Mouse (Mus musculus) liver, embryonic 13.5 days (tissue): ENCODE measurements around the gene Ccdc125. TPM values are rescaled to one million over a fixed set of nuclear protein-coding genes. Genes with fewer than 3 reads are reported as not detected.
A peak's percentile ranks its signal among the peaks of the same experiment; 100 is the strongest.
"Not testable (repeated sequence)": the region's sequence is repeated elsewhere in the genome, so short reads cannot be mapped to it uniquely, and the experiment has no call there.

Experiments used
- ATAC-seq: fragments of 200-750 bp; cut with Nextera tagmentation; 2 replicates; pipeline ENCODE4 v1.8.0; 2017; ENCODE audit warnings: low read depth, mild to moderate bottlenecking, moderate number of reproducible peaks, moderate library complexity
- DNase-seq: peaks from one replicate; pipeline ENCODE4 v3.0.0; 2022
- H3K27ac ChIP-seq: fragments of 300-500 bp; sonication (generic); 2 replicates; pipeline ENCODE4 v1.5.1; 2015; ENCODE audit warnings: moderate library complexity, mild to moderate bottlenecking, inconsistent platforms
- H3K27me3 ChIP-seq: fragments of 300-500 bp; sonication (generic); 2 replicates; pipeline ENCODE4 v1.6.1; 2015; ENCODE audit warnings: mild to moderate bottlenecking, inconsistent platforms
- H3K36me3 ChIP-seq: fragments of 300-500 bp; sonication (generic); 2 replicates; pipeline ENCODE4 v1.6.1; 2015; ENCODE audit warnings: mild to moderate bottlenecking, inconsistent platforms
- H3K4me1 ChIP-seq: fragments of 300-500 bp; sonication (generic); replicated peaks from 2 replicates; pipeline ENCODE4 v1.6.1; 2015; ENCODE audit warnings: inconsistent platforms
- H3K4me2 ChIP-seq: fragments of 300-500 bp; sonication (generic); 2 replicates; pipeline ENCODE4 v1.6.1; 2015; ENCODE audit warnings: inconsistent platforms, mild to moderate bottlenecking, moderate library complexity
- H3K4me3 ChIP-seq: fragments of 300-500 bp; sonication (generic); replicated peaks from 2 replicates; pipeline ENCODE4 v1.5.1; 2015; ENCODE audit warnings: mild to moderate bottlenecking, inconsistent platforms
- H3K9ac ChIP-seq: fragments of 300-500 bp; sonication (generic); 2 replicates; pipeline ENCODE4 v1.6.1; 2015; ENCODE audit warnings: mild to moderate bottlenecking, inconsistent platforms
- H3K9me3 ChIP-seq: fragments of 300-500 bp; sonication (generic); replicated peaks from 2 replicates; pipeline ENCODE4 v1.6.1; 2016; ENCODE audit warnings: inconsistent platforms
- WGBS: fragments of 180-500 bp; shearing (Covaris S2); methylation state at CpG from one replicate; pipeline ENCODE4 v1.1.7; 2015; ENCODE audit not compliant: insufficient replicate concordance; 5-methylcytosine and 5-hydroxymethylcytosine counted together
- polyA plus RNA-seq: library from polyadenylated mRNA; unstranded; fragments of >200 nt; fragmentation: Nextera tagmentation; extraction: Ambion mirVana; gene quantifications from 2 replicates; pipeline ENCODE4 v1.2.1, GENCODE M21; 2015

The Ccdc125 gene
- polyA plus RNA-seq, 1 experiment from 2014 or later: 5.3 TPM

GRCm38 (mm10) chr13:100724051-100724754 is 54.7 kb downstream of the Ccdc125 start:
- WGBS: 79% methylated on average over 7 of the region's 7 CpGs
- Histone ChIP-seq H3K9me3 (no peaks in the 10 kb centered on the region), H3K4me1 (peaks cover 53% of the 10 kb centered on the region), H3K9ac (no peak overlapping the region), H3K27me3 (no peaks in the 10 kb centered on the region), H3K4me2 (no peak overlapping the region), H3K4me3 (no peak overlapping the region), H3K36me3 (peaks cover 63% of the 10 kb centered on the region), H3K27ac (no peak overlapping the region)
- no peak for DNase-seq
- ATAC-seq: no peak

GRCm38 (mm10) chr13:100725194-100725593 is 55.7 kb downstream of the Ccdc125 start:
- H3K9ac ChIP-seq: peak overlapping the region; percentile 50; the same call in 1 of the 2 replicates
- ATAC-seq (peak; percentile 67), DNase-seq (peak; percentile 56)
- H3K4me1 ChIP-seq: peaks cover 61% of the 10 kb centered on the region
- peaks cover 60% of the 10 kb centered on the region for H3K36me3 ChIP-seq
- no peaks in the 10 kb centered on the region for H3K27me3 ChIP-seq
- H3K4me3 ChIP-seq: no peak overlapping the region
- WGBS: 22% methylated on average over 10 of the region's 10 CpGs
- H3K27ac ChIP-seq: peak overlapping the region; percentile 64
- H3K9me3 ChIP-seq: no peaks in the 10 kb centered on the region
- peak overlapping the region; percentile 45 for H3K4me2 ChIP-seq

DNA sequence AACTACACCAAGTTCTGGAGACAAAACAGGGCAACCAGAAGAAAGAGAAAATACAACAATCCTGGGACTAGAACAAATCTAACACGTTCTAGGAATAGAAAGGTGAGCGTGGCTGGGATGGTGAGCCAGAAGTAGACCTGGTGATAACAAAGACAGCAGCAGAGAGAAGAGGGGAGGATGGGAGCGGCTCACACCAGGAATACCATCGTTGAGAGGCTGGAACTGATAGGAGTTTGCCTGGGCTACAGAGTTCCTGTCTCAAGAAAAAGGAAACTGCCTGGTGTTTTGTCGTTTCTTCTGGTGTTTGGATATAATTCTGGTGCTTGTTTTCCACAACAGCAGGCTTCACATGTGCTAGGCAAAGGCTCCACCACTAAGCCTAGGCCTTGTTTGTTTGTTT is 58.6 kb downstream of the Ccdc125 start:
- Histone ChIP-seq H3K4me1 (peaks cover 67% of the 10 kb centered on the region), H3K27me3 (no peaks in the 10 kb centered on the region), H3K9me3 (no peaks in the 10 kb centered on the region), H3K27ac (0 out of 2 replicates have a peak overlapping the region, but pooled peaks have one; percentile 4), H3K9ac (no peak overlapping the region), H3K4me3 (no peak overlapping the region), H3K36me3 (peaks cover 39% of the 10 kb centered on the region), H3K4me2 (no peak overlapping the region)
- no peak for ATAC-seq
- 55% methylated on average over 5 of the region's 5 CpGs for WGBS
- no peak for DNase-seq

- Histone ChIP-seq H3K4me1 (peaks cover 65% of the 10 kb centered on the region), H3K36me3 (peaks cover 38% of the 10 kb centered on the region), H3K4me2 (peak overlapping the region; percentile 74; the same call in 1 of the 2 replicates), H3K4me3 (peak overlapping the region; percentile 89)
- not testable (repeated sequence) for H3K27ac ChIP-seq, ATAC-seq, H3K27me3 ChIP-seq, H3K9me3 ChIP-seq, H3K9ac ChIP-seq, DNase-seq
- WGBS: 67% methylated on average over 4 of the region's 4 CpGs
Measured at GRCm38 (mm10) chr13:100728530-100728929, 59.0 kb downstream of the Ccdc125 start.

DNA sequence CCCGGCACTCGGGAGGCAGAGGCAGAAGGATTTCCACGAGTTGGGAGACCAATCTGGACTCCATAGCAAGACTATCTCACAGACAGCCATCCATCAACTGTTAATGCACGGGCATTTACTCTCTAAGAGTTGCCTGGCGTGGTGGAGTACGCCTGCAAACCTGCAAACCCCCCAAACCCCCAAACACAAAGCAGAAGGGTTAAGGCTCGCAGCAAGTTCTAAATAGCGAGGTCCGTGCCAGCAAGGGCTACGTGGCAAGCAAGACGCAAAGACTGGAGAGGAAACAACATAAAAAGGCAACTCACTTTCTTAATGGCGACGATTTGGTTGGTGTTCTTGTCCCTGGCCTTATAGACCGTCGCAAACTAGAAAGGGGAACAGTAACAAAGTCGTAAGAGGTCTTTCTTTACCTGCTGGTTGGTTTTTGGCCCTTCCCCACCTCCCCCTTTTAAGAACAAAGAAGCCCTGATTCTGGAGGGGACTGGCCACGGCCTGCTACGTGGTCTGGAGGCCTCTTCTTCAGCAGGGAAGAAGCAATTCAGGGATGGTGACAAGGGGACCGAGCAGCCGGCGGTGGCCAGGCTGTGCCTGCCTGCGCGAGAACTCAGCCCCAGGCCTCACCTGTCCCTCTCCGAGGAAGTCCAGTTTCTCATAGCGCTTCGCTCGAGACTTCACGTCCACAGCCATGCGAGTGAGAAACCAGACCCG is 60.8 kb downstream of the Ccdc125 start:
- Histone ChIP-seq H3K4me2 (peak overlapping the region; percentile 74), H3K4me3 (peak overlapping the region; percentile 89), H3K4me1 (peaks cover 49% of the 10 kb centered on the region), H3K36me3 (peaks cover 26% of the 10 kb centered on the region), H3K27ac (peak overlapping the region; percentile 85), H3K27me3 (no peaks in the 10 kb centered on the region), H3K9ac (peak overlapping the region; percentile 92), H3K9me3 (no peaks in the 10 kb centered on the region)
- ATAC-seq (peak; percentile 81), DNase-seq (no peak)
- under 1% methylated on average over 30 of the region's 30 CpGs for WGBS

GRCm38 (mm10) chr13:100730861-100731176 is 61.3 kb downstream of the Ccdc125 start, which contains the start of gene Cdk7:
Gene Cdk7 (minus strand): TSS chr13:100730939.
- Histone ChIP-seq H3K27me3 (no peaks in the 10 kb centered on the region), H3K4me3 (peak within 1 kb of the TSS; percentile 89), H3K4me1 (peaks cover 45% of the 10 kb centered on the region), H3K27ac (peak within 1 kb of the TSS; percentile 85), H3K36me3 (peaks cover 28% of the 10 kb centered on the region), H3K9ac (peak within 1 kb of the TSS; percentile 92), H3K4me2 (peak within 1 kb of the TSS; percentile 74), H3K9me3 (no peaks in the 10 kb centered on the region)
- DNase-seq (peak; percentile 88), ATAC-seq (peak; percentile 98)
- under 1% methylated on average over 19 of the region's 19 CpGs for WGBS

DNA sequence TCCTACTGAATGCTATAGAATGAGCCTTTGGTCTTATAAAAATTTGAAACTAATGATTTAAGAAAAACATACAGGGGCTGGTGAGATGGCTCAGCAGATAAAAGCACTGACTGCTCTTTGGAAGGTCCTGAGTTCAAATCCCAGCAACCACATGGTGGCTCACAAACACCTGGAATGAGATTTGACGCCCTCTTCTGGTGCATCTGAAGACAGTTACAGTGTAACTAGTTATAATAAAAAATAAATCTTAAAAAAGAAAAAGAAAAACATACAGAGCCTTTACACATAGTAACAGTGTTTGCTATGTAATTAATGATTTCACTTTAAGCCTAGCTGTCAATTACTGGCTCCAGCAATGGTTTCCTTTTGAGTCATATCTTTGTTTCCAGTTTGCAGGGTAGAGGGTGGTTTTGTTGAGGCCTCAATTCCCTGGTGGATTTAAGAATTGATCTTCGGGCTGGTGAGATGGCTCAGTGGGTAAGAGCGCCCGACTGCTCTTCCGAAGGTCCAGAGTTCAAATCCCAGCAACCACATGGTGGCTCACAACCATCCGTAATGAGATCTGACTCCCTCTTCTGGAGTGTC is 62.0 kb downstream of the Ccdc125 start:
- peaks cover 38% of the 10 kb centered on the region for H3K4me1 ChIP-seq
- not testable (repeated sequence) for ATAC-seq, H3K9me3 ChIP-seq, H3K9ac ChIP-seq, H3K27me3 ChIP-seq, DNase-seq, H3K27ac ChIP-seq
- peaks cover 33% of the 10 kb centered on the region for H3K36me3 ChIP-seq
- peak overlapping the region; percentile 74 for H3K4me2 ChIP-seq
- WGBS: 86% methylated on average over 6 of the region's 6 CpGs
- H3K4me3 ChIP-seq: peak overlapping the region; percentile 89; the same call in 1 of the 2 replicates

DNA sequence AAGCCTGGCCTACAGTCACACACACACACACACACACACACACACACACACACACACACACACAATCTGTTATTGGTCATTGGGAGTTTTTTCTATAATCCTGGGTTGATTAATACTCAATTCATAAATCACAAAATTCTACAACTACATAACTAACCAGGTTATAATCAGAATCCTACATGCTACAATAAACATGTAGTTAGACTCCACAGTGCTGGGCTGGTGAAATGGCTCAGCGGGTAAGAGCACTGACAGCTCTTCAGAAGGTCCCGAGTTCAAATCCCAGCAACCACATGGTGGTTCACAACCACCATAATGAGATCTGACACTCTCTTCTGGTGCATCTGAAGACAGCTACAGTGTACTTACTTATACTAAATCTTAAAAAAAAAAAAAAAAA is 63.2 kb downstream of the Ccdc125 start:
- H3K4me2 ChIP-seq: no peak overlapping the region
- H3K9me3 ChIP-seq: no peaks in the 10 kb centered on the region
- no peak overlapping the region for H3K9ac ChIP-seq
- no peak overlapping the region; the same call in 1 of the 2 replicates for H3K27ac ChIP-seq
- H3K4me1 ChIP-seq: peaks cover 28% of the 10 kb centered on the region
- H3K36me3 ChIP-seq: peaks cover 34% of the 10 kb centered on the region
- ATAC-seq (no peak), DNase-seq (no peak)
- WGBS: 85% methylated on average over 2 of the region's 2 CpGs
- H3K4me3 ChIP-seq: no peak overlapping the region
- no peaks in the 10 kb centered on the region for H3K27me3 ChIP-seq

GRCm38 (mm10) chr13:100742831-100743230 is 73.3 kb downstream of the Ccdc125 start:
- Histone ChIP-seq H3K4me1 (peaks cover 64% of the 10 kb centered on the region), H3K27ac (peak overlapping the region; percentile 68), H3K4me3 (peak overlapping the region; percentile 92), H3K36me3 (peaks cover 24% of the 10 kb centered on the region), H3K9ac (peak overlapping the region; percentile 89), H3K27me3 (no peaks in the 10 kb centered on the region), H3K4me2 (peak overlapping the region; percentile 69), H3K9me3 (no peaks in the 10 kb centered on the region)
- WGBS: 78% methylated on average over 5 of the region's 5 CpGs
- no peak for ATAC-seq
- no peak for DNase-seq

DNA sequence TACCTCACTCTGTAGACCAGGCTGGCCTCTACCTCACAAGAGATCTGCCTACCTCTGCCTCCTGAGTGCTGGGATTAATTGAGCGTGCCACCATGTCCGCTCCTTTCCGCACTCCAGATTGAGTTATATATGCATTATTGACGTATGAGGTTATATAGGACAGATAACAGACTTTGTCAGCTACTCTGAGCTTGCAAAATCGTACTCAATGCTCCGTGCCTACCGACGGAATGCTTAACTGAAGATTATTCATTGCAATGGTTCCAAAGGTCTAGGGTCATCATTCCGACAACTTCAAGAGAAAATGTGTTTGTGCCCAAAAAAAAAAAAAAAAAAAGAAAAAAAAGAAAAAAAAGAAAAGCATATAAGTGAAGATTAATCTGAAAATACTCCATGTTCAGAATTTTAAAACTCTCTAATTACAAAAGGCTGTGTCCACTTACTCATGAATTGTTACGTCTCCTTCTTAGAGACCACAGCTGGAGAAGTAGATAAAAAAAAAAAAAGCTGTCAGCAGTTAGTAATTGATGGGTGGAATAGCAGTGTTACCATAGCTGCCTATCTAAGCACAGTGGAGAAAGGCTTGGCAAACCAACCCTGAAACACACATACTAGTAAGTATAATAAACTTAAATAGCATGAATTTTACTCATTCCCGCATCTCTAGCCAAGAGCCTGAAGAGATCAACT is 74.0 kb downstream of the Ccdc125 start:
- H3K27me3 ChIP-seq: no peaks in the 10 kb centered on the region
- ATAC-seq (peak; percentile 39), DNase-seq (no peak)
- 56% methylated on average over 11 of the region's 11 CpGs for WGBS
- no peaks in the 10 kb centered on the region for H3K9me3 ChIP-seq
- peak overlapping the region; percentile 89 for H3K9ac ChIP-seq
- H3K36me3 ChIP-seq: peaks cover 17% of the 10 kb centered on the region
- peak overlapping the region; percentile 92 for H3K4me3 ChIP-seq
- H3K27ac ChIP-seq: peak overlapping the region; percentile 95
- peak overlapping the region; percentile 69 for H3K4me2 ChIP-seq
- peaks cover 67% of the 10 kb centered on the region for H3K4me1 ChIP-seq
